Mouse (Mus musculus) right cerebral cortex, adult 2 months (tissue): ENCODE data around the gene Med14.

Source experiments
- DNase-seq, 2 experiments: peaks; one replicate each; pipeline ENCODE4 v3.0.0; 2021 to 2022; ENCODE audit warnings: low spot score in 2 of 2

Med14 gene

DNA sequence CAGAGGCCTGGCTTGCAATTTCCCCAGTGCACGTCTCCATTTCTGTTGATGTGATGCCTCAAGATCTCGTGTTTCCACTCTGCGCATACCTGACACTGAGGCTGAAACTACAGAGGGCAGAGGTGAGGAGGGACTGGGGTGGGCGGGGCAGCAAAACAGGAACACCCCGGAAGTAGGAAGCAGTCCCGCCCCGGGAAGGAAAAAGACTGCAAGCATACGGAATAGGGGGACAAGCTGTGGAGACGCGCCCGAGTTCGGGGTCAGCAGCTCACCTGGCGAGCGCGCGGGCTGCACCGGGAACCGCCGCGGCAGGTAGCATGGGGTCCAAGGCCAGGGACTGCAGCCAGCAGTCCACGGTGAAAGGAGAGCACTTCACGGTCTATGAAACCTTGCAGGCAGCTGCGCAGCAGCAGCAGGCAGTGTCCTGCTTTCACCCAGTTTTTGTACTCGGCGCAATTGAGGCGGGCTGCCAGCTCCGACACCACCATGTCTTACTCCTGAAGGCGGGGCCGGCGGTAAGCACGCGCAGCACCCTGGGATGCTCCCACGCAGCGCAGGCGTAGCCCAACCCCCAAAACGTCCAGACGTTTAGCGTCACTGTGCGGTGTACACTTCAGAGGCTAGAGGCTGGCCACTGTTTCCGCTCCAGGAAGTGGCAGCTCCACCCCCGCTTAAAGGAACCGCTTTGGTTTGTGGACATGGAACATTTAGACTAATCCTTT is 88.7 kb downstream of the Med14 start, which contains the start of gene 1810030O07Rik:
1810030O07Rik (minus strand) TSS at position 615 of the 722 bp plus-strand sequence.
- DNase-seq, result peak; percentile 86 to 91

- peak; percentile 13 to 18 for DNase-seq
These were observed 108.0 kb downstream of the Med14 start for GRCm38 (mm10) chrX:12653879-12654278.

DNA sequence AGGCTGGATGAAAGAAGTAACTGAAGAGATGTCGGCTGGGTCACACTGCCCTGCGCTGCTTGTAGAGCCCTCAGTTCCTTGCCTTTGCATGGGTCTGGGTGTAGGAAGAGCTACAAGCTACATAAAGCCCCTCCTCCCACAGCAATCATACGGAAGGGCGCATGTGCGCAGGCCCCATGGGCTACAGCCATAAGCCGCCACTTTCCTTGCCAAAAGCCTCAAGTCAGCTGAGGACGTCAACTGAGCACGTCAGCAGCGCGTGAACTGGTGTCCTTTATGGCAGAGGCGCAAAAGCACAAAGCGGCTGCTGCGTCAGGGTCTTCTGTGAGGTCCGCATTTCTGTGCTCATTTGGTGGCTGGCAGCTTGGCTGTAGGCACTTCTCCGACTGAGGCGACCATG is 110.0 kb downstream of the Med14 start:
- DNase-seq, result no peak

DNA sequence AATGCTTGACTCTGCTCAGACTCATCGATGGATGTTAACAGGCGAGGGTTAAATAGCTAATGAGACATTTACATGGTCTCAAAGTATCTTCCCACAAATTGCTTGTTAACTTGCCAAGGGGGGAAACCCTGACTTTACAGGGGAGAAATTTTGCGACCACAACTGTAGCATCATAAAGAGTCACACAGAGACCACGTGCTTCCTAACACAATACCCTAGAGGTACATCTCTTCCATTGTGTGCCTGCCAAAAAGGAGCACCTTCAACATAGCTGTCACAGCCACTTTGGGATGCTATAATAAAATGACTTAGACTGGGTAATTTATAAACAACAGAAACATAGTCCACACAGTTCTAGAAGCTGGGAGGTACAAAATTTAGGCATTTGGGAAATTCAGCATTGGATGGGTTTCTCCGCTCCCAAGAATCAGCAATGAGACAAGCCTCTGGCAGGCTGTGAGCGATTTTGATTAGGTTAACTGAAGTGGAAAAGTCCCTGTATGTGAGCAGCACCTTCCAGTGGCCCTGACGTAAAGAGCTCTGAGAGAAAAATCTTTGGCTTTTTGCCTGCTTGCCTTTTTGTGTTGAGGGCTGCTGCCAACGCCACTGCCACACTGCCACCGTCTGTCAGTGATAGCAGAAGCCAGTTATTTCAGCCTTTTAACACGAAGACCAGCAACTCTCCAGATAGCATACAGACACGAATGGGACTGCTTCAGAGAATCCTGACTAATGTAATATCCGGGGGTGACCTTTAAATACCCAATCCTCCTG is 116.2 kb downstream of the Med14 start:
- DNase-seq, result peak; percentile 10 to 18

- DNase-seq, result no peak
These were observed 116.9 kb downstream of the Med14 start for GRCm38 (mm10) chrX:12644976-12645375.
